Mouse (Mus musculus): Measurements from ENCODE around the gene Elane.

Elane gene

GRCm38 (mm10) chr10:79886054-79886453, at the start of gene Elane:
Gene Elane, plus strand, starts transcription at chr10:79886247.
- in situ Hi-C loops (cut with MboI, MseI): no loop called here

DNA sequence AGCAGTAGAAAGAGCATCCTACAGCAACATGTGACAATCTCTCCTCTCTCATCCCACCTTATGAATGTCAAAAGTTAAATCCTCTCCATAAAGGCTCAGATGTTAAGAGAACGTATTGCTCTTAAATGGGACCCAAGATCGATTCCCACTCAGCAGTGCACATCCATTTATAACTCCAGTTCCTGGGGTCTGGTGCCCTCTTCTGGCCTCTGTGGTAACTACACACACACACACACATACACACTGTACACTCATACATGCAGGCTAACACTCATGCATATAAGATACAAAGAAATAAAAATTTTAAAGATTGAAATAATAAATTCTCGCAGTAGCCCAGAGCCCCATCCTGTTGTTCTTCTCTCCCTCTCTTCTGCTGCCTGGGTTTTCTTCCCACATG, 49.1 kb upstream of the Elane start:
- in situ Hi-C loops (cut with MboI, MseI): no loop called here

DNA sequence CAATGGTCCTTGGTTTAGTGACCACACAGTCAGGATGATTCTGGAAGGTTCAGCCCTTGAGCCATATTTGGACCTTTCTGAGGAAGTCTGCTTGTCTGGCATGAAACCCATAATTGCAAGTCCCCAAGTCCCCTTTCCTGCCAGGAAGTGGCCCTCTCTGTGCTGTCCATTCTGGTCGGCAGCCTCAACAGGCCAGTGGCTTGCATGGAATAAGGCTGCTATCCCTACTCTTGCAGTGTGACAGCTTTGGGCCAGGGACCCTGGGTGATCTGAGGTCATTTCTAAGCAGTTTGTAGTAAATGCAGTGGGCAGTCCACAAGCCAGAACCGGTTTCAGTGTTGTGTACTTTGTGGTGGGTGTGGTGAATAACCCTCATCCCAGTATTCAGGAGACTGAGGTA, 47.9 kb upstream of the Elane start:
- in situ Hi-C loops (cut with MboI, MseI): no loop called here

- in situ Hi-C loops (cut with MboI, MseI): no loop called here
Observed at GRCm38 (mm10) chr10:79840091-79840490, 46.0 kb upstream of the Elane start.

DNA sequence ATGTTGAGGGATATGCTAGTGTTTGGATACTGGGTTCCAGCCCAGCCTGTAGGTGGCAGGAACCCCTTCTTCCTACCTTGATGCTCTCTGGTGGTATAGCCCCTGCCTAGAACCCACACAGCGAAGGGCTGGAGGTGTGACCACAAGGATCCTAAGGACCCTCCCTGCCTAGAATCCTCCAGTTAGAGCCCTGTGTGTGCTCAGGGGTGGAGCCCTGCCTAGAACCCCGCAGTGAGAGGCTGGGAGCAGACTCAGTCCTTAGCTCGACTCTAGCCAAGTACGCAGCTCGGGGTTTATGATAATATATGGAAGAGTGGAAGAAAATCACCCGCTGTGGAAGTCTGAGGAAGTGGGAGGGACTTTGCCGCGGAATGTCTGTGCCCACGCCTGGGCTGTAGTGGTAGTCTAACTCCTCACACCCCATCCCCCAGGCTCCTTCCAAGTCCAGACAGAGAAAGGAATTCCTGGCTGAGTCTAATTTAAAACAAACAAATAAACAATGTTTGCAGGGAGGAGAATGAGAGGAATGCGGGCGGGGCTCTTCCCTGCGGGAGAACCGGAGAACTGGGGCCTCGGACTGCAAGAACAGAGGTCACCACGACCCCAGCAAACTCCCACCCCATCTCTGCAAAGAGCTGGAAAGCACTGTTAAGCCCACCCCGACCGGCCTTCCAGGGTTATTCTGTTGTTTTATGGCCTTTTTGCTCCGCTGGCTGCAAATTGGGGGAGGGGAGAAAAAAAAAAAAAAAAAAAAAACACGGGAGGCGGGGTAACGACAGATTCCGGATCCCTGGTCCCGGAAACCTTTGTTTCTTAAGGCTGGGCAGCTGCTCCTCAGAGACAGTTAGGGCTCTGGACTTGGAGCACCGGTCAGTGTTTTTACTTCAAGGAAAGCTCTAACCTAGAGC, 45.1 kb upstream of the Elane start:
- in situ Hi-C loops (cut with MboI, MseI): no loop called here

DNA sequence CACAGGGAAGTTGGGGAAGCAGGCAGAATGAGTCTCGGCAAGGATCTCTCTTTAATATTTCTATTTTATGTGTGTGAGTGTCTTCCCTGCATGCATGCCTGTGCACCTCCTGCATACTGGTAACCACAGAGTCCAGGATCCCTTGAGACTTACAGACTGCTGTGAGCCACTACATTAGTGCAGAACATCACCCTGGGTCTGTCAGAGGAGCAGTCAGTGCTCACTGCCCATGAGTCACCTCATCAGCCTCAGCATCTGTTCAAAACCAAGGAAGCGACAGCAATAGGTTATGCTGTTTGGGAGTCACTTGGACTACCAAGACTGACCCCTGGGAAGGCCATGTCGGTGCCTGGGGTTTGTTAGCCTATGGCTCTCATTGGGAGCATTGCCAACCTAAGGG, 43.7 kb upstream of the Elane start:
- in situ Hi-C loops (cut with MboI, MseI): no loop called here

DNA sequence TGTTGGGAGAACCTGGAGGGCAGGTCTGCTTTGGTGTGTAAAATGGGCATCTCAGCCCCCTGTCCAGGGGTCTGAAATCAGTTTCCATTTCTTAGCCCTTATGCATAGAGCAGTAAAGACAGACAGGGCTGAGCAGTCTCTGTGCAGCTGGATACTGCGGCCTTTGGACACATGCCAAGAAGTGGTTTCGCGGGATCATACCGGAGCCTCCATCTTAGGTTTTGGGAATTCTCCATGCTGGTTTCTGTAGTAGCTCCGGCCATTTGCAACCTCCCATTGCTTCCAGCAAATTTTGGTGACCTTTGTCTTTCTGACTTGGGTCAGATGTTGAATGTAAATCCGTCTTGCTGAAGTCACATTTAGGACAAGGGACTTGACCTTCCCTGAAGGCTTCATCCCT, 42.6 kb upstream of the Elane start:
- in situ Hi-C loops (cut with MboI, MseI): no loop called here

DNA sequence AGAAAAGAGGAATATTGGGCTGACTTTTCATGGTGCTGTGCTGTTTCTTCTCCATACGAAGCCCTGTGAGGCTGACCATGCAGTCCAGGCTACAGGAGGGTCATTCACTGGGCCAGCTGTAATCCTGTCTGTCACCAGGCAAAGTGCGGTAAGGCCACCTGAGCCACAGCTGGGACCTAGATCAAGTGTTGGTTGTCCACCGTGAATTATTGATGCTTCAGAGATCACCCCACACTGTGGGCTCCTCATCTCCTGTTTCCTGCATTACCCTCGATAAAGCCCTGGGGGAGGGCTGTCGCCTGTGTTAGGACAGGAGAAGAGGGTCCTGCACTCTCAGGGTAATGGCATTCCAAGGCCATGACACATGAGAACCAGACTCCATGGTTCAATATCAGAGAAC, 39.5 kb upstream of the Elane start:
- in situ Hi-C loops (cut with MboI, MseI): no loop called here

DNA sequence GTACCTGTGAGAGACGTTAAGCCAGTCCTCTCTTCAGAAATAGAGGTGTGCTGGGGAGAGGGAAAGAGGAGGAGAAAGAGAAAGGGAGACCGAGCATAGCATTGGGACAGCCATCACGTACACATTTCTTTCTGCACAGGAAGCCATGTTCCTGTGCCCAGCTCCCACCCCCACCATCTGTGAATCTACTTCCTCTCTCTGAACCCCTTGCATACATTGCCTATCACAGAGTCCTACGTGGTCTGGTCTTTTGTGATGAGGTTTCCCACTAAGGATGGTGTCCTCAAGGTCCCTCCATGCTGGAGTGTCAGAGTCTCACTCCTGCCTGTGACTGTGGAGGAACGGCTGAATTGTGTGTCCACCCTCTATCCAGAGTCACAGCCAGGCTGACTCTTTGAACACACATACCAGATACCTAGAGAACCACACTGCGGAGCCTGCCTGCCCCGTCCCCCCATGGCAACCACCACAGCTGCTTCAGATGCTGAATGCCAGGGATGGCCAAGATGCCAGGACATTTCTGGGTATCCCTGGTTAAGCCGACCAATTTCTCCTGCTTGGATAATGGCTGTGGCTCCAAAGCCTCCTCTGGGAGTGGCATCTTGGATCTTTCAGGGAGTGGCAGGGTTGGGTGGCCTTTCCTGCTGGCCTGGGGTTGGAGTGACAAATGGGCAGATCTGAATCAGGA, 36.0 kb upstream of the Elane start:
- in situ Hi-C loops (cut with MboI, MseI): loop anchor here (10.0 kb wide), 1 partner anchor 1325 kb away; the partner anchor contains the start of gene Eef2

DNA sequence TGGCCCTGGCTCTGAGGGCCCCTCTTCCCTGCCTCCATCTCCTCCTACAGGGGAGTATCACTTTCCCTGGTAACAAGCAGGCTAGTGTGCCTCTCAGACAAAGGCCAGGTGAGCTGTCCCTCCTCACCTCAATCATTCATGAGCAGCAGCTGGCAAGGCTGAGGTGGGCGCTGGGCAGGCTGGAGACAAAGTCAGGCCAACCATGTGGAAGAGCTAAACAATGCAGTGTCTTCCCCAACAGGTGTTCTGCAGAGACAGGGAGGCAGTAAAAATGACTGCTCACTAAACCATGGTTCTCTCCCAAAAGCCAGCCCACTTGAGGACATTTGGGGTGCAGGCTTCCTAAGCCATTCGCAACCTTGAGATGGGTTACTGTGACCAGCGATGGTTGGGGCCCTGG, 34.4 kb upstream of the Elane start:
- in situ Hi-C loops (cut with MboI, MseI): loop anchor here (10.0 kb wide), 1 partner anchor 1323 kb away; the partner anchor contains the start of gene Eef2

DNA sequence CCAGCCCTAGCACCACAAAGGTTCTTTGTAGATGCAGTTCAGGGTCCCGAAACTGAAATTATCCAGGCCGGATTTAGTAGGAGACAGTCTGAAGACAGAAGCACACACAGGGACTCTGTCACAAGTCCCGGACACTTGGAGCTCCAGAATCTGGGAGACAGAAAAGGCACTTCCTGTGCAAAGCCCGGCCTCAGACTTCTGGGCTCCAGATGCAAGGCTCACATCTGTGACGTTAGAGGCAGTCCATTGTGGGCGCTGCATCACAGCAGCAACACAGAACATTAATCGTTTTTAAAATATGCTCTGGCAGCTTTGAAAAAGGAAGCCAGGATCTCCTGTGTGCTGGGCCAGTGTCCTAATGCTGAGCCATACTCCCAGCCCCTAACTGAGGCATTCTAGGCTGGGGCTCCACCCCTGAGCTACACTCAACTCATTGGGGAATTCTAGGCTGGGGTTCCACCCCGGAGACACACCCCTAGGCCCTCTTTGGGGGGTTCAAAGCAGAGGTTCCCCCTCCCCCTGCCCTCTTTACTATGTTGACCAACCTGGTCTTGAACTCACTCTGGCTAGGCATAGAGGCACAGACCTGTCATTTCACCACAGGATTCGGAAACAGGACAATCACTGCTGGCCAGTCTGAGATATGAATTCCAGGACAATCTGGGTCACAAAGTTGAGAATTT, 33.8 kb upstream of the Elane start:
- in situ Hi-C loops (cut with MboI, MseI): loop anchor here (10.0 kb wide), 1 partner anchor 1323 kb away; the partner anchor contains the start of gene Eef2

GRCm38 (mm10) chr10:79852827-79853226, 33.2 kb upstream of the Elane start:
- in situ Hi-C loops (cut with MboI, MseI): loop anchor here (10.0 kb wide), 1 partner anchor 1322 kb away; the partner anchor contains the start of gene Eef2

DNA sequence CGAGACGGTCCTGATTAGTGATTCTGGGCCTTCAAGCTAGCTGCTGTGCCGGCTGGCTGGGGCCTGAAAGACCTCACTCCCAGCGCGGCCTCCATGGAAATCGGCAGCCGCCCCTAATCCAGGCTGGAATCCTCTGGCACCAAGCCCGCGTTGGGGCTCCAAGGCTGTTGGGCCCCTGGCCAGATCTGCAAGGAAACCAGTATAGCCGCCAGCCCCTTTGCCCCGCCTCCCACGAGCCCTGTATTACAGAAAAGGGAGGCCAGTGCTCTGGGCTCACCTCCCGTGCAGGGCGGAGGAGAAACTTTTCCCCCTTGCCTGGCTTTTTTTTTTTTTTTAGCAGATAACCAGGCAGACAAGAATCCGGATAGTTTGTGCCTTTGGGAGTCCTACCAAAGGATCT, 32.7 kb upstream of the Elane start:
- in situ Hi-C loops (cut with MboI, MseI): loop anchor here (10.0 kb wide), 1 partner anchor 1321 kb away; the partner anchor contains the start of gene Eef2

DNA sequence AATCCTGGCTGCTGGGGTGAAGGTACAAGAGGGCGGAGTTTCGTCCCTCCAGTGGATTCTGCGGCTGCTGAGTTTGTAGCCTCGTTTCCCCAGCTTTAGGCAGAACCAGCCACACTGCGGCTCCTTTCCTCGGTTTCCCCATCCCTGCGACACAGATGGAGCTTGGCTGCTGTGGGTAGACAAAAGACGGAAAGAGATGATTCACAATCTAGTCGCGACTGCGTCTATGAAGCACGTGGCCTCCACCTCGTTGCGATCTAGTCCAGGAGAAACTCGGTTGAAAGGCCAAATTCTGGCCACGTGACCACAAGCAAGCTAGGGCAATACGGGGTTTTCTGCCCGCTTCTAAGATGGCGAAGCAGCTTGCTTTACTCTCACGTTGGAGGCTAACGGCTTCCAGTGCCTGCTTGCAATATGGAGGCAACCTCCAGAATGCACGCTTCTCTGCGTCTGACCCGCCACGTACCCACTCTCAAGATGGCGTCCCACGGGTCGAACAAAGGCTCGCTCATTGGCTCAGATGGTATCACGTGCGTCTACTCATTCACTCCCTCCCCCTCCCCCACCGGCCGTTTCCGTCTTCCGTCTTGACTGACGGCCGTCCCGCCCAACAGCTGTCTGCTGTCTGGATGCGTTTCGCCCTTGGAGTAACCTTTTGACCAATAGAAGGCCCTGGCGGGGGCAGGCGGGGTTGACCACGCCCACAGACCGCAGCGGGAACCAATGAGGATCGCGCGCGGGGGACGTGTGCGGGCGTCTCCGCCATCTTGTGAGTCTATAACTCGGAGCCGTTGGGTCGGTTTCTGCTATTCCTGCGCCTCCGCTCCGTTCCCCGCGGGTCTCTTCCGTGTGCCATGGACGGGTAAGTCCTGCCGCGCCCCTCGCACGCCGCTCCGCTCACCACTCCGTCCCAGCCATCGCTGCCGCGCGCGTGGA, 31.9 kb upstream of the Elane start, which contains the start of gene Ptbp1:
Ptbp1 (plus strand) TSS at position 568 of the 936 bp plus-strand sequence.
- in situ Hi-C loops (cut with MboI, MseI): loop anchor here (10.0 kb wide), 1 partner anchor 1321 kb away; the partner anchor contains the start of gene Eef2

GRCm38 (mm10) chr10:79854801-79855541, 31.1 kb upstream of the Elane start:
- in situ Hi-C loops (cut with MboI, MseI): loop anchor here (10.0 kb wide), 1 partner anchor 1320 kb away; the partner anchor contains the start of gene Eef2

DNA sequence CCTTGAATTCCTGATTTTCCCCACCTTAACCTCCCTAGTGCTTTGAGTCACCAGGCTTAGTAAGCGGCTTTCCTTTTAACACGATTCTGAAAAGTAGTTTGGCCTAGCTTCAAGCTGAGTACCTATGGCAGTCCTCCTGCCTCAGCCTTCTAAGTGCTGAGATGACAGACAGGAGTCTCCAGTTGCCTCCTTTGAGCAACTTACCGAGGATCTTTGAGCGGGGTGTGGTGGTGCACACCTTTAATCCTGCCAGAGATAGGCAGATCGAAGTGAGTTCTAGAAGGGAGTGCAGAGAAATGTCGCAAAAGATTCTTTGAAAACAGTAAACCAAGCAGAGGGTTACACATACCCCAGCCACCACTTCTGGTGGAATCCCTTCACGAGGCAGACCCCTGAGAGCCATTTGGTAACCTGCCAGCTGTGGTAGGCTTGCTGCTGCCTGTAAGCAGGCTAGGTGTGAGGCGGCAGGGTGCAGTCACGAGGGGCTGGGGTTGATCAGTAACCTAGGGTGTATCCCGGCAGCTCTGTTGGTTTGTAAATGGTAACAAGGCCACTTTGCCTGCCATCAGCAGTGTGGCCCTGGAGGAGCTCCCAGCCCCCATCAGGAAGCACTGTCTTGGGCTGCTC, 30.4 kb upstream of the Elane start:
- in situ Hi-C loops (cut with MboI, MseI): loop anchor here (10.0 kb wide), 1 partner anchor 1319 kb away; the partner anchor contains the start of gene Eef2

DNA sequence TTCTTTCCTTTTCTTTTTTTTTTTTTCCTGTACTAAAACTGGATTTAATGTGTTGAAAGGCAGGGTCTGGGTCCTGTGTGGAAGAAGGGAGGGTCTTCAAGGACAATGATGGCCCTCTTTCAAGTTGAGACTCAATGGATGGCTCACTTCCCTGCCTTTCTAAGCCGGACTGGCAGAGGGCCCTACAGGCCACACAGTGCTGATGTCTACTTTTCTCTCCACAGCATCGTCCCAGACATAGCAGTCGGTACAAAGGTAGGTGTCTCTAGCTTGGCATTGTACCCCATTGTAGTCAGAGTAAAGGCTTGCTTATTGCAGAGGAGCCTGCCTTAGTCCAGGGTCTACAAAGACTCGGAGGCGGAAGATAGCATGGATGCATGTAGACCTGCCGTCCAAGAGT, 29.8 kb upstream of the Elane start:
- in situ Hi-C loops (cut with MboI, MseI): loop anchor here (10.0 kb wide), 1 partner anchor 1319 kb away; the partner anchor contains the start of gene Eef2

GRCm38 (mm10) chr10:79856704-79857451, 29.2 kb upstream of the Elane start:
- in situ Hi-C loops (cut with MboI, MseI): loop anchor here (10.0 kb wide), 1 partner anchor 1318 kb away; the partner anchor contains the start of gene Eef2
